Mouse (Mus musculus): ENCODE results near the gene Schip1. TPM values are rescaled to one million over a fixed set of nuclear protein-coding genes. Genes with fewer than 3 reads are reported as not detected.

Schip1 gene
- polyA plus RNA-seq, 1 experiment from 2014 or later: 47.2 TPM

GRCm38 (mm10) chr3:68428081-68428480 lies 363.5 kb downstream of the Schip1 start:
- no peak overlapping the region for H3K27ac ChIP-seq (ENCODE audit: low read length)
- H3K36me3 ChIP-seq (ENCODE audit: control insufficient read depth, insufficient read depth, low read length): no peaks in the 10 kb centered on the region
- H3K27me3 ChIP-seq (ENCODE audit: control insufficient read depth, insufficient read depth, low read length): no peaks in the 10 kb centered on the region
- no peak overlapping the region for H3K9ac ChIP-seq (replicated peaks; ENCODE audit: low read depth, low read length)
- no peak overlapping the region for H3K4me3 ChIP-seq (ENCODE audit: low read depth, low read length)
- H3K9me3 ChIP-seq (ENCODE audit: control insufficient read depth, low read depth, low read length): no peaks in the 10 kb centered on the region
- H3K4me2 ChIP-seq (replicated peaks; ENCODE audit: low read depth, low read length): no peak overlapping the region
- 81% methylated on average over 5 of the region's 5 CpGs for WGBS
- H3K4me1 ChIP-seq (ENCODE audit: control insufficient read depth, insufficient read depth, low read length): no peaks in the 10 kb centered on the region
- no peak for ATAC-seq (ENCODE audit: insufficient number of reproducible peaks, insufficient read depth, low FRiP score, low read depth)

GRCm38 (mm10) chr3:68434435-68434834 lies 369.8 kb downstream of the Schip1 start:
- whole genome bisulfite sequencing: 71% methylated on average over 7 of the region's 7 CpGs
- Histone ChIP-seq H3K36me3 (ENCODE audit: control insufficient read depth, insufficient read depth, low read length) (no peaks in the 10 kb centered on the region), H3K4me3 (ENCODE audit: low read depth, low read length) (no peak overlapping the region), H3K9me3 (ENCODE audit: control insufficient read depth, low read depth, low read length) (no peaks in the 10 kb centered on the region), H3K9ac (replicated peaks; ENCODE audit: low read depth, low read length) (no peak overlapping the region), H3K27me3 (ENCODE audit: control insufficient read depth, insufficient read depth, low read length) (no peaks in the 10 kb centered on the region), H3K27ac (ENCODE audit: low read length) (no peak overlapping the region), H3K4me1 (ENCODE audit: control insufficient read depth, insufficient read depth, low read length) (no peaks in the 10 kb centered on the region), H3K4me2 (replicated peaks; ENCODE audit: low read depth, low read length) (no peak overlapping the region)
- no peak for ATAC-seq (ENCODE audit: insufficient number of reproducible peaks, insufficient read depth, low FRiP score, low read depth)

GRCm38 (mm10) chr3:68434897-68435296 lies 370.3 kb downstream of the Schip1 start:
- ATAC-seq (ENCODE audit: insufficient number of reproducible peaks, insufficient read depth, low FRiP score, low read depth): no peak

GRCm38 (mm10) chr3:68448480-68448879 lies 383.9 kb downstream of the Schip1 start:
- Histone ChIP-seq H3K36me3 (ENCODE audit: control insufficient read depth, insufficient read depth, low read length) (no peaks in the 10 kb centered on the region), H3K27ac (ENCODE audit: low read length) (no peak overlapping the region), H3K9me3 (ENCODE audit: control insufficient read depth, low read depth, low read length) (no peaks in the 10 kb centered on the region), H3K4me2 (replicated peaks; ENCODE audit: low read depth, low read length) (no peak overlapping the region), H3K9ac (replicated peaks; ENCODE audit: low read depth, low read length) (no peak overlapping the region), H3K4me3 (ENCODE audit: low read depth, low read length) (no peak overlapping the region), H3K4me1 (ENCODE audit: control insufficient read depth, insufficient read depth, low read length) (no peaks in the 10 kb centered on the region), H3K27me3 (ENCODE audit: control insufficient read depth, insufficient read depth, low read length) (no peaks in the 10 kb centered on the region)
- no peak for ATAC-seq (ENCODE audit: insufficient number of reproducible peaks, insufficient read depth, low FRiP score, low read depth)
- 78% methylated on average over 2 of the region's 2 CpGs for WGBS

More at GRCm38 (mm10) chr3:68434897-68435296, 370.3 kb downstream of the Schip1 start:
- Histone ChIP-seq H3K4me3 (ENCODE audit: low read depth, low read length) (no peak overlapping the region), H3K27ac (ENCODE audit: low read length) (no peak overlapping the region), H3K9me3 (ENCODE audit: control insufficient read depth, low read depth, low read length) (no peaks in the 10 kb centered on the region), H3K9ac (replicated peaks; ENCODE audit: low read depth, low read length) (no peak overlapping the region), H3K4me2 (replicated peaks; ENCODE audit: low read depth, low read length) (no peak overlapping the region), H3K4me1 (ENCODE audit: control insufficient read depth, insufficient read depth, low read length) (no peaks in the 10 kb centered on the region), H3K27me3 (ENCODE audit: control insufficient read depth, insufficient read depth, low read length) (no peaks in the 10 kb centered on the region), H3K36me3 (ENCODE audit: control insufficient read depth, insufficient read depth, low read length) (no peaks in the 10 kb centered on the region)
- 86% methylated on average over 2 of the region's 2 CpGs for WGBS

GRCm38 (mm10) chr3:68451634-68452033 lies 387.0 kb downstream of the Schip1 start:
- H3K36me3 ChIP-seq (ENCODE audit: control insufficient read depth, insufficient read depth, low read length): no peaks in the 10 kb centered on the region
- H3K4me3 ChIP-seq (ENCODE audit: low read depth, low read length): no peak overlapping the region
- no peaks in the 10 kb centered on the region for H3K9me3 ChIP-seq (ENCODE audit: control insufficient read depth, low read depth, low read length)
- H3K4me1 ChIP-seq (ENCODE audit: control insufficient read depth, insufficient read depth, low read length): no peaks in the 10 kb centered on the region
- H3K4me2 ChIP-seq (replicated peaks; ENCODE audit: low read depth, low read length): no peak overlapping the region
- no peaks in the 10 kb centered on the region for H3K27me3 ChIP-seq (ENCODE audit: control insufficient read depth, insufficient read depth, low read length)
- 88% methylated on average over 1 of the region's 1 CpGs for WGBS
- H3K27ac ChIP-seq (ENCODE audit: low read length): no peak overlapping the region
- ATAC-seq (ENCODE audit: insufficient number of reproducible peaks, insufficient read depth, low FRiP score, low read depth): no peak
- H3K9ac ChIP-seq (replicated peaks; ENCODE audit: low read depth, low read length): no peak overlapping the region

GRCm38 (mm10) chr3:68453266-68453665 lies 388.7 kb downstream of the Schip1 start:
- no peak overlapping the region for H3K27ac ChIP-seq (ENCODE audit: low read length)
- no peaks in the 10 kb centered on the region for H3K9me3 ChIP-seq (ENCODE audit: control insufficient read depth, low read depth, low read length)
- H3K27me3 ChIP-seq (ENCODE audit: control insufficient read depth, insufficient read depth, low read length): no peaks in the 10 kb centered on the region
- H3K36me3 ChIP-seq (ENCODE audit: control insufficient read depth, insufficient read depth, low read length): no peaks in the 10 kb centered on the region
- 4% methylated on average over 5 of the region's 5 CpGs for WGBS
- no peak overlapping the region for H3K4me2 ChIP-seq (replicated peaks; ENCODE audit: low read depth, low read length)
- no peak for ATAC-seq (ENCODE audit: insufficient number of reproducible peaks, insufficient read depth, low FRiP score, low read depth)
- H3K9ac ChIP-seq (replicated peaks; ENCODE audit: low read depth, low read length): no peak overlapping the region
- H3K4me1 ChIP-seq (ENCODE audit: control insufficient read depth, insufficient read depth, low read length): no peaks in the 10 kb centered on the region
- no peak overlapping the region for H3K4me3 ChIP-seq (ENCODE audit: low read depth, low read length)

GRCm38 (mm10) chr3:68453719-68454455 lies 389.3 kb downstream of the Schip1 start:
- Histone ChIP-seq H3K27ac (ENCODE audit: low read length) (no peak overlapping the region), H3K4me3 (ENCODE audit: low read depth, low read length) (no peak overlapping the region), H3K9ac (replicated peaks; ENCODE audit: low read depth, low read length) (no peak overlapping the region), H3K27me3 (ENCODE audit: control insufficient read depth, insufficient read depth, low read length) (no peaks in the 10 kb centered on the region), H3K4me2 (replicated peaks; ENCODE audit: low read depth, low read length) (no peak overlapping the region), H3K9me3 (ENCODE audit: control insufficient read depth, low read depth, low read length) (no peaks in the 10 kb centered on the region), H3K36me3 (ENCODE audit: control insufficient read depth, insufficient read depth, low read length) (no peaks in the 10 kb centered on the region), H3K4me1 (ENCODE audit: control insufficient read depth, insufficient read depth, low read length) (no peaks in the 10 kb centered on the region)
- ATAC-seq (ENCODE audit: insufficient number of reproducible peaks, insufficient read depth, low FRiP score, low read depth): no peak
- 49% methylated on average over 10 of the region's 10 CpGs for WGBS

- no peak for ATAC-seq (ENCODE audit: insufficient number of reproducible peaks, insufficient read depth, low FRiP score, low read depth)
- Histone ChIP-seq H3K9ac (replicated peaks; ENCODE audit: low read depth, low read length) (no peak overlapping the region), H3K4me2 (replicated peaks; ENCODE audit: low read depth, low read length) (no peak overlapping the region), H3K27me3 (ENCODE audit: control insufficient read depth, insufficient read depth, low read length) (no peaks in the 10 kb centered on the region), H3K36me3 (ENCODE audit: control insufficient read depth, insufficient read depth, low read length) (no peaks in the 10 kb centered on the region), H3K4me3 (ENCODE audit: low read depth, low read length) (no peak overlapping the region), H3K27ac (ENCODE audit: low read length) (no peak overlapping the region), H3K4me1 (ENCODE audit: control insufficient read depth, insufficient read depth, low read length) (peaks cover 20% of the 10 kb centered on the region), H3K9me3 (ENCODE audit: control insufficient read depth, low read depth, low read length) (no peaks in the 10 kb centered on the region)
- 52% methylated on average over 5 of the region's 5 CpGs for WGBS
These were observed 402.0 kb downstream of the Schip1 start for GRCm38 (mm10) chr3:68466643-68467042.
